In the genomic region with DNA sequence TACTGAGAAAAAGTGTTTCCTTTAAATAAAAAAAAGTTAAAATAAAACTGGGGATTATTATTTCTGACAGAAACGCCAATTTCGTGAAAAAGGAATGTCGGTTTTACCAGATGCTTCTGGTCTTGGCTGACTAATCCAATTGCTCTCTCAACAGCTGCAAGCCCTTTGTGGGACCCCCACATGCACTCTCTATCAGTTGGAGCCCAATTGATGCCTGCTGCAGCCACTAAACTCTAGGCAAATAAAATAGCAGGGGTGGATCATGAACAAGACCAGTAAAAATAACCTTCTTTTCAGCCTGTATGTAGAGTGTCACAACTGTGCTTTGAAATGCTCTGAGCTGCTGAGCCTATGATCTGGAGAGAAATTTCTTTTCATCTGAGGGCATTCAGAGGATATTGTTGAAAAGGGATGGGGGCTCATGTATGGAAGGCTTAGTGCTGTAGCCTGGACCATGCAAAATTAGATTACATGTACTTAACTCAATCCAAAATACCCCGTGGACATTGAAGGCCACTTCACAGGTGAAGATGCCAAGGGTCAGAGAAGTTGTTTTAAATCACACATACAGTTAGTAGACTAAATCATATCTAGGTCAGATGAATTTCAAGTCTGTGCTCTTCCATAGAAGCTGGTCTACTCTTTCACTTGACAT, we compare ENCODE assay signal across 20 mouse cellular contexts.
DNase-seq lines count a peak whose midpoint lies in the region; ATAC-seq and TF ChIP-seq lines count a peak whose summit lies in the region.
"Had no signal": no experiment of that assay in that cellular context is flagged by ENCODE, and none has a peak within 500 bp of the region (broad histone marks: within the 10 kb centered on the region; RNA-seq: fewer than 3 reads in every experiment).

No protein-coding gene starts in this region.

- no peak; the same call in 1 of the 2 replicates for ATAC-seq in forebrain, embryonic 14.5 days
- ATAC-seq in forebrain, embryonic 16.5 days, result no peak
- ATAC-seq in embryonic facial prominence, embryonic 14.5 days (ENCODE audit: low read depth), result no peak
- ATAC-seq in midbrain, embryonic 12.5 days (ENCODE audit: low FRiP score, low read depth), result peak; percentile 56
- ATAC-seq: hindbrain, postnatal 0 days; intestine, postnatal 0 days had no signal

- no peak for TF ChIP-seq CTCF in C2C12 (IDR thresholded peaks at IDR 0.05; ENCODE audit: control insufficient read depth, insufficient read depth, insufficient read length)

- H3ac ChIP-seq in C2C12 (ENCODE audit: control insufficient read depth, insufficient read length, low read depth), result no peak overlapping the region

- 59% methylated on average over 4 of the region's 4 CpGs for WGBS in forebrain, embryonic 14.5 days
- WGBS in forebrain, embryonic 16.5 days, result 49% methylated on average over 4 of the region's 4 CpGs
- WGBS in embryonic facial prominence, embryonic 14.5 days, result 27% methylated on average over 4 of the region's 4 CpGs
- WGBS in midbrain, embryonic 12.5 days, result 27% methylated on average over 4 of the region's 4 CpGs

- no peak overlapping the region for H3K4me3 ChIP-seq in forebrain, embryonic 14.5 days (ENCODE audit: low read depth, low read length)
- H3K4me3 ChIP-seq in forebrain, embryonic 16.5 days (replicated peaks; ENCODE audit: low read length), result no peak overlapping the region
- H3K4me3 ChIP-seq in C2C12 (ENCODE audit: insufficient read depth, poor library complexity, severe bottlenecking), result no peak overlapping the region
- H3K4me3 ChIP-seq in embryonic facial prominence, embryonic 14.5 days (ENCODE audit: low read depth, low read length), result no peak overlapping the region
- no peak overlapping the region for H3K4me3 ChIP-seq in midbrain, embryonic 12.5 days
- H3K4me3 ChIP-seq: hindbrain, embryonic 10.5 days; neural tube, embryonic 12.5 days had no signal

- H3K9ac ChIP-seq in forebrain, embryonic 14.5 days (ENCODE audit: low read length), result no peak overlapping the region
- H3K9ac ChIP-seq in forebrain, embryonic 16.5 days (replicated peaks; ENCODE audit: low read depth, low read length), result no peak overlapping the region
- no peak overlapping the region for H3K9ac ChIP-seq in embryonic facial prominence, embryonic 14.5 days (ENCODE audit: low read depth, low read length)
- H3K9ac ChIP-seq in midbrain, embryonic 12.5 days (replicated peaks), result no peak overlapping the region
- H3K9ac ChIP-seq: lung, embryonic 14.5 days; neural tube, embryonic 12.5 days had no signal

- H3K79me3 ChIP-seq in C2C12 (ENCODE audit: low read depth), result no peaks in the 10 kb centered on the region

- H3K4me1 ChIP-seq in forebrain, embryonic 14.5 days (ENCODE audit: control insufficient read depth, insufficient read depth, low read length), result no peaks in the 10 kb centered on the region
- no peaks in the 10 kb centered on the region for H3K4me1 ChIP-seq in forebrain, embryonic 16.5 days (replicated peaks; ENCODE audit: control insufficient read depth, insufficient read depth, low read length)
- peaks cover 4% of the 10 kb centered on the region; the same call in 1 of the 2 replicates for H3K4me1 ChIP-seq in embryonic facial prominence, embryonic 14.5 days (ENCODE audit: control insufficient read depth, insufficient read depth, low read length)
- no peaks in the 10 kb centered on the region for H3K4me1 ChIP-seq in midbrain, embryonic 12.5 days
- H3K4me1 ChIP-seq: neural tube, embryonic 12.5 days had no signal

- peak; percentile 8 for DNase-seq in forebrain, embryonic 14.5 days (ENCODE audit: low spot score)
- DNase-seq in embryonic facial prominence, embryonic 14.5 days (ENCODE audit: low spot score), result peak; percentile 45
- DNase-seq in layer of hippocampus, postnatal 14 days (ENCODE audit: low spot score in 2 of 2), result no peak
- DNase-seq in kidney, adult 8-10 months, result no peak
- DNase-seq: adrenal gland, adult 2 months; cerebellum, adult 9-11 months; gastrocnemius, postnatal 14 days; lung, embryonic 14.5 days; lung, postnatal 4 days; right cerebral cortex, postnatal 14 days; spleen, adult 18-20 months; thymus, postnatal 36 days had no signal

- H3K36me3 ChIP-seq in forebrain, embryonic 14.5 days (ENCODE audit: control insufficient read depth, insufficient read depth, low read length), result no peaks in the 10 kb centered on the region
- no peaks in the 10 kb centered on the region for H3K36me3 ChIP-seq in forebrain, embryonic 16.5 days (ENCODE audit: control insufficient read depth, insufficient read depth)
- H3K36me3 ChIP-seq in C2C12 (ENCODE audit: control insufficient read depth, insufficient read depth), result no peaks in the 10 kb centered on the region
- H3K36me3 ChIP-seq in embryonic facial prominence, embryonic 14.5 days (ENCODE audit: control insufficient read depth, insufficient read depth, low read length), result no peaks in the 10 kb centered on the region
- H3K36me3 ChIP-seq in midbrain, embryonic 12.5 days, result no peaks in the 10 kb centered on the region
- H3K36me3 ChIP-seq: hindbrain, embryonic 10.5 days; neural tube, embryonic 12.5 days had no signal

- no peak overlapping the region for H3K4me2 ChIP-seq in forebrain, embryonic 14.5 days (ENCODE audit: low read length)
- H3K4me2 ChIP-seq in forebrain, embryonic 16.5 days (ENCODE audit: low read length), result no peak overlapping the region
- H3K4me2 ChIP-seq in embryonic facial prominence, embryonic 14.5 days (ENCODE audit: low read depth, low read length), result no peak overlapping the region
- no peak overlapping the region for H3K4me2 ChIP-seq in midbrain, embryonic 12.5 days (replicated peaks)
- H3K4me2 ChIP-seq: liver, embryonic 11.5 days; lung, embryonic 14.5 days; neural tube, embryonic 12.5 days had no signal

- H3K79me2 ChIP-seq in C2C12 (ENCODE audit: control insufficient read depth, insufficient read depth), result no peaks in the 10 kb centered on the region

- no peaks in the 10 kb centered on the region for H3K9me3 ChIP-seq in forebrain, embryonic 14.5 days (replicated peaks; ENCODE audit: control insufficient read depth, low read length)
- no peaks in the 10 kb centered on the region for H3K9me3 ChIP-seq in forebrain, embryonic 16.5 days (ENCODE audit: control insufficient read depth, low read length)
- no peaks in the 10 kb centered on the region for H3K9me3 ChIP-seq in embryonic facial prominence, embryonic 14.5 days (ENCODE audit: control insufficient read depth, low read length)
- H3K9me3 ChIP-seq in midbrain, embryonic 12.5 days, result no peaks in the 10 kb centered on the region
- H3K9me3 ChIP-seq: hindbrain, embryonic 10.5 days; neural tube, embryonic 12.5 days had no signal

- H3K27ac ChIP-seq in forebrain, embryonic 14.5 days (ENCODE audit: low read depth, low read length), result no peak overlapping the region
- no peak overlapping the region for H3K27ac ChIP-seq in forebrain, embryonic 16.5 days (ENCODE audit: low read length)
- H3K27ac ChIP-seq in embryonic facial prominence, embryonic 14.5 days (replicated peaks; ENCODE audit: low read depth, low read length), result no peak overlapping the region
- H3K27ac ChIP-seq in midbrain, embryonic 12.5 days (replicated peaks), result no peak overlapping the region
- H3K27ac ChIP-seq: hindbrain, embryonic 10.5 days; hindbrain, postnatal 0 days; neural tube, embryonic 12.5 days had no signal

- no peaks in the 10 kb centered on the region for H3K27me3 ChIP-seq in forebrain, embryonic 14.5 days (replicated peaks; ENCODE audit: control insufficient read depth, insufficient read depth, low read length)
- H3K27me3 ChIP-seq in forebrain, embryonic 16.5 days (replicated peaks; ENCODE audit: control insufficient read depth, insufficient read depth, low read length), result no peaks in the 10 kb centered on the region
- no peaks in the 10 kb centered on the region for H3K27me3 ChIP-seq in C2C12 (ENCODE audit: control insufficient read depth, insufficient read depth, insufficient read length)
- H3K27me3 ChIP-seq in embryonic facial prominence, embryonic 14.5 days (replicated peaks; ENCODE audit: control insufficient read depth, insufficient read depth, low read length), result no peaks in the 10 kb centered on the region
- peaks cover 70% of the 10 kb centered on the region for H3K27me3 ChIP-seq in midbrain, embryonic 12.5 days
- H3K27me3 ChIP-seq: neural tube, embryonic 12.5 days had no signal

TF ChIP-seq in C2C12, 6 proteins besides CTCF, POLR2A, EP300 and RAD21:
- TF ChIP-seq MYOD1 (IDR thresholded peaks at IDR 0.05; ENCODE audit: control insufficient read depth, insufficient read length, low read depth) (peak; percentile 60), USF1 (IDR thresholded peaks at IDR 0.05; ENCODE audit: low read depth) (no peak)
TF ChIP-seq in C2C12: peak in this region for 1.

Comparison
In these comparisons a context has a peak if more than half of its experiments do, and no peak if none do; other contexts are left out.
1. DNase-seq: peak in forebrain, embryonic 14.5 days (single experiment) and embryonic facial prominence, embryonic 14.5 days (single experiment); none in layer of hippocampus, postnatal 14 days (0 of 2) and kidney, adult 8-10 months (0 of 2).